Mouse (Mus musculus) forebrain, embryonic 13.5 days (tissue): ENCODE results near the gene Fam83b. TPM values are rescaled to one million over a fixed set of nuclear protein-coding genes. Genes with fewer than 3 reads are reported as not detected.

Source experiments
- ATAC-seq: fragments of 200-750 bp; cut with Nextera tagmentation; 2 replicates; pipeline ENCODE4 v1.8.0; 2017
- H3K27ac ChIP-seq: fragments of 300-500 bp; sonication (generic); 2 replicates; pipeline ENCODE4 v1.5.1; 2015; ENCODE audit warnings: inconsistent platforms, mild to moderate bottlenecking, moderate library complexity
- H3K27me3 ChIP-seq: fragments of 300-500 bp; sonication (generic); 2 replicates; pipeline ENCODE4 v1.6.1; 2015; ENCODE audit warnings: mild to moderate bottlenecking, inconsistent platforms
- H3K36me3 ChIP-seq: fragments of 300-500 bp; sonication (generic); 2 replicates; pipeline ENCODE4 v1.6.1; 2015; ENCODE audit warnings: mild to moderate bottlenecking, inconsistent platforms; ENCODE audit not compliant: poor library complexity, severe bottlenecking
- H3K4me1 ChIP-seq: fragments of 300-500 bp; sonication (generic); 2 replicates; pipeline ENCODE4 v1.6.1; 2015; ENCODE audit warnings: inconsistent platforms
- H3K4me2 ChIP-seq: fragments of 300-500 bp; sonication (generic); 2 replicates; pipeline ENCODE4 v1.6.1; 2015; ENCODE audit warnings: inconsistent platforms, mild to moderate bottlenecking, moderate library complexity
- H3K4me3 ChIP-seq: fragments of 300-500 bp; sonication (generic); 2 replicates; pipeline ENCODE4 v1.5.1; 2015; ENCODE audit warnings: mild to moderate bottlenecking, inconsistent platforms
- H3K9ac ChIP-seq: fragments of 300-500 bp; sonication (generic); 2 replicates; pipeline ENCODE4 v1.6.1; 2015; ENCODE audit warnings: mild to moderate bottlenecking, inconsistent platforms
- H3K9me3 ChIP-seq: fragments of 300-500 bp; sonication (generic); replicated peaks from 2 replicates; pipeline ENCODE4 v1.6.1; 2016; ENCODE audit warnings: inconsistent platforms
- WGBS: fragments of 180-500 bp; shearing (Covaris S2); methylation state at CpG from one replicate; pipeline ENCODE4 v1.1.7; 2015; 5-methylcytosine and 5-hydroxymethylcytosine counted together
- polyA plus RNA-seq: library from polyadenylated mRNA; unstranded; fragments of >200 nt; fragmentation: Nextera tagmentation; extraction: Ambion mirVana; gene quantifications from 2 replicates; pipeline ENCODE4 v1.2.1, GENCODE M21; 2015

Fam83b gene
- polyA plus RNA-seq, 1 experiment from 2014 or later, result not detected

- no peak overlapping the region for H3K9ac ChIP-seq
- no peak for ATAC-seq
- no peaks in the 10 kb centered on the region for H3K27me3 ChIP-seq
- no peak overlapping the region for H3K4me3 ChIP-seq
- no peaks in the 10 kb centered on the region for H3K9me3 ChIP-seq
- no peaks in the 10 kb centered on the region for H3K36me3 ChIP-seq
- H3K4me1 ChIP-seq, result no peaks in the 10 kb centered on the region
- H3K27ac ChIP-seq, result no peak overlapping the region
- no peak overlapping the region for H3K4me2 ChIP-seq
Observed at GRCm38 (mm10) chr9:76505650-76506049, 61.3 kb downstream of the Fam83b start.

GRCm38 (mm10) chr9:76489737-76490136 is 77.2 kb downstream of the Fam83b start:
- Histone ChIP-seq H3K36me3 (no peaks in the 10 kb centered on the region), H3K27me3 (no peaks in the 10 kb centered on the region), H3K9me3 (no peaks in the 10 kb centered on the region), H3K9ac (no peak overlapping the region), H3K4me2 (no peak overlapping the region), H3K27ac (no peak overlapping the region), H3K4me3 (no peak overlapping the region), H3K4me1 (no peaks in the 10 kb centered on the region)
- WGBS, result 93% methylated on average over 3 of the region's 3 CpGs
- ATAC-seq, result no peak

- no peak overlapping the region for H3K27ac ChIP-seq
- no peak overlapping the region for H3K9ac ChIP-seq
- no peak overlapping the region for H3K4me2 ChIP-seq
- no peak for ATAC-seq
- no peaks in the 10 kb centered on the region for H3K9me3 ChIP-seq
- H3K4me1 ChIP-seq, result no peaks in the 10 kb centered on the region
- no peaks in the 10 kb centered on the region for H3K27me3 ChIP-seq
- WGBS, result 84% methylated on average over 3 of the region's 3 CpGs
- no peak overlapping the region for H3K4me3 ChIP-seq
- no peaks in the 10 kb centered on the region for H3K36me3 ChIP-seq
Observed at GRCm38 (mm10) chr9:76480088-76480487, 86.8 kb downstream of the Fam83b start.

- no peak for ATAC-seq
- Histone ChIP-seq H3K9me3 (no peaks in the 10 kb centered on the region), H3K27me3 (no peaks in the 10 kb centered on the region), H3K4me1 (no peaks in the 10 kb centered on the region), H3K9ac (no peak overlapping the region), H3K4me2 (no peak overlapping the region), H3K4me3 (no peak overlapping the region), H3K36me3 (no peaks in the 10 kb centered on the region), H3K27ac (no peak overlapping the region)
- WGBS, result 3% methylated on average over 4 of the region's 4 CpGs
Observed at GRCm38 (mm10) chr9:76469500-76469899, 97.4 kb downstream of the Fam83b start.

- Histone ChIP-seq H3K27ac (no peak overlapping the region), H3K4me2 (no peak overlapping the region), H3K9ac (no peak overlapping the region), H3K9me3 (no peaks in the 10 kb centered on the region), H3K4me3 (no peak overlapping the region), H3K27me3 (no peaks in the 10 kb centered on the region), H3K4me1 (no peaks in the 10 kb centered on the region), H3K36me3 (no peaks in the 10 kb centered on the region)
- ATAC-seq, result no peak
Observed at GRCm38 (mm10) chr9:76461547-76461946, 105.4 kb downstream of the Fam83b start.

- H3K4me3 ChIP-seq, result no peak overlapping the region
- 88% methylated on average over 3 of the region's 3 CpGs for WGBS
- no peak for ATAC-seq
- no peak overlapping the region for H3K27ac ChIP-seq
- H3K36me3 ChIP-seq, result no peaks in the 10 kb centered on the region
- H3K9me3 ChIP-seq, result no peaks in the 10 kb centered on the region
- H3K4me1 ChIP-seq, result no peaks in the 10 kb centered on the region
- no peak overlapping the region for H3K9ac ChIP-seq
- no peaks in the 10 kb centered on the region for H3K27me3 ChIP-seq
- H3K4me2 ChIP-seq, result no peak overlapping the region
Observed at GRCm38 (mm10) chr9:76455703-76456102, 111.2 kb downstream of the Fam83b start.

Other genes starting within 250 kb of the Fam83b start
- gene Hcrtr2, start 243.3 kb downstream of the Fam83b start, polyA plus RNA-seq, result 1.2 and 2.1 TPM in 2 replicates